Mouse (Mus musculus) layer of hippocampus, adult 11-12 months (tissue): ENCODE measurements around the gene Zbtb16.
A peak's percentile ranks its signal among the peaks of the same experiment; 100 is the strongest.

Experiments used
- DNase-seq: peaks from one replicate; pipeline ENCODE4 v3.0.0; 2022; ENCODE audit warnings: low spot score

The Zbtb16 gene

DNA sequence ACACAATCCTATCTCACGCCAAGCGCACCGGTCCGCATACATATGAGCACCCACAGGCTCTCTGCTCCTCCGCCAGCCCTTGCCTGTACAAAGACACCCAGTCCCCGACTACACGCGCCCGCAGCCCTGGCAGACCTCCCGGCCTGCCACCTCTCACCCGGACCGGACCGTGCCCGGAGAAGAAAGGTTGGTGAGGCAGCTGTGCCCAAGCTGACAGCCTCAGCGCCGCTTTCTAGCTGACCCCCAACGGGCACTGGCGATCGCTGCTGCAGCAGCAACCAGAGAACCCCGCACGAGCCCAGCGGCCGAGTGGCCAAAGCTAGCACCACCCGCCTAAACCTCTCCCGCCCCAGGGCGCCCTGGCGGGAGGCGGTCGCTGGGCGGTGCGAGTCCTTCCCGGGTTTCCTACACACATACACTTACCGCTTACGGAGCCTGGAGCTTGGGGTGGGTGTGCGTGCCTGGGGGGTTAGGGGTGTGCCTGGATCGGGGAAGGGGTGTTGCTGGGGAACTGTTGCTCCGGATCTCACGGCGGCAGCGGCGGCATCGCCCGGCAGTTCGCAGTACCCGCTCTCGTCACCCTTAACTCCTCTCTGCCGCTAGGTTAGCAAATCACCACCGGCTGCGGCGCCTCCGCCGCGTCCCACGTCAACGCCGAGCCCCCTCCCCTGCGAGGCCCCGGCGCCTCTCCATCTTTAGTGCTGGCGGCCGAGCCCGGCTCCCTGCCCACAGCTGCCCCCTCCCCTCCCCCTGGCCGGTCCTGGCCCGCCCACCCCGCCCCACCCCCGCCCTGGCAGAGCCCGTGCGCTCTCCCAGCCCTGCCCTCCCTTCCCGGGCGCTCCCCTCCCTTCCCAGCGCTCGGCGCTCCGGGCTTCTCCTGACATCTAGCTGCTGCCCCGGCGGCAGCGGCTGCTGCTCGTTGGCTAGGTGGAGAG is at the start of gene Zbtb16:
TSS of gene Zbtb16 (minus strand) at position 592 of the 935 bp plus-strand sequence.
- DNase-seq, result peak; percentile 88

DNA sequence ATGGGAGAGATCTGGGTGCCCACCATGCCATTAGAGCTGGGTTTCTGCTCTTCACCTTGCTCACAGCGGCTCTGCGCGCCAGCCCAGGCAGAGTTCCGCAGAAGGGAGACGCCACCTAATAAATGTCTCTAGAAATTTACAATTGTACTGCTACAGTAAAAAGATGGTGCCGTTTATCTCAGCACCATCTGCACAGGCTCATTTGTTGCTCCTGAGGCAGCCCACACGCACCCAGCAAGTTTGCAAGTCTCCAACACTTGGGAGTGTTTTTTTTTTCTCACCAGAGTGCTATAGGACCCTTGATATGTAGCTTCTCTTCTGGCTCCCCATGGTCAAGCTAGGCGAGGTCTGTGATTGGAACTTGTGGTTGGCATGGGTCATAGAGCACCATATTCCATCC is 36.9 kb upstream of the Zbtb16 start:
- no peak for DNase-seq

DNA sequence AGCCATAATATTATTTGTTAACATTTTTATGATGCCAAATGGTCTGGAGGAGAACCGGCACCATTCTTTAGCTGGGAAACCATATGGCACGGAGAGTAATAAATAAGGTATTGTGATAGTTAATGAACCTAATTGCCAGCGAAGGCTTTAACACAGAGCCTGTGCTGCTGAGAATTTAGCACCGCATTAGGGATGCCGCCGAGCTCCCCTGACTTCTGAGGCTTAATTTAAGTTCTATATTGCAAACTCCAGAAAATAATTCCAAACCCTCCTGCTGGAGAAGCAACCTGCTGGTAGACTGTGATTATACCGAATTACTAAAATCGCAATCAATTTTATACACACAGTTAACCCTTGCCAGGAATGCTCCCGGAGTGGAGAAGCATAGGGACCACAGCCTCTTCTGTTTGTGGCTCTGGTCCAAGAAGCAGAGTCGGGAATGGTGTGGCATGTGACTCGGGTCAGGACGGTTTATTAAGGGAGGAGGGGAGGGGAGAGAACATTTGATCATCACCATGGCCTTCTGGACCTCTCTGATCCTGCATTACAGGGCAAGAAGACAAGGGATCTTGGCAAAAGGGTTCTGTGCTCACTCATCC is 30.6 kb upstream of the Zbtb16 start:
- DNase-seq, result no peak

DNA sequence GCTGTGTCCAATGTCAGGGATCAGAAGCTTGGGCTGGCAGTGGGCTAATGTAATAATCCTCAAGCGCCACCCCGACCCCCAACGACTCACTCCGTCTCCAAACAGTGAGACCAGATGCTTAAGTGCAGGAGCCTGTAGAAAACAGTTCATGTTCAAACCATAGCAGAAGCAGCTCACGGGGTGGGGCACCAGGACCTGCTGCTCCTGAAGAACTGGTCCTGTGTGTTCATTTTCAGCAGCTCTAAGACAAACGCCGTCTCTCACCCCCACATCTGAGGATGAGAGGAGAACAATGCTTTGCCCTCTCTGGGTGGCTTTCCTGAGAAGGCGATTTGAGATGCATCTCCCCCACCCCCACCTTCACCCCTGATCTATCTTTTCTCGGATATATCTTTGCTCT is 29.2 kb upstream of the Zbtb16 start:
- DNase-seq, result no peak

DNA sequence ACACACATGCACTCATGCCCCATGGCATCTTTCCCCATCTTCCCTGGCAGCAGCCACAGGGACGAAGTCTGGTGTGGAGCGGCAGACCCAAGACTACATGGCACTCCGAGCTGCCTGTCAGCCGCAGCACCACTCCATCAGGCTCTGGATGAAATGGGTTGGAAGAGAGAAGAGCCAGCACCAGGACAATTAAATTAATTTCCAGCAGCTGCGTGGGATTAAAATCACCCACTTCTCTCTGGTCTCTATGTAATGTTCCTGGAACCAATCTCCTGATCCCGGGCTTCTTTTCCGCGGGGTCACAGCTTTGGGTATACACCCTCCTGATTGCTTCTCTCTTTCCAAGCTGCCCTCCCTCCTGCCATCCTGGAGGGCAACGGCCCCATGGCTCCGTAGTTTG is 25.5 kb upstream of the Zbtb16 start:
- peak; percentile 11 for DNase-seq

DNA sequence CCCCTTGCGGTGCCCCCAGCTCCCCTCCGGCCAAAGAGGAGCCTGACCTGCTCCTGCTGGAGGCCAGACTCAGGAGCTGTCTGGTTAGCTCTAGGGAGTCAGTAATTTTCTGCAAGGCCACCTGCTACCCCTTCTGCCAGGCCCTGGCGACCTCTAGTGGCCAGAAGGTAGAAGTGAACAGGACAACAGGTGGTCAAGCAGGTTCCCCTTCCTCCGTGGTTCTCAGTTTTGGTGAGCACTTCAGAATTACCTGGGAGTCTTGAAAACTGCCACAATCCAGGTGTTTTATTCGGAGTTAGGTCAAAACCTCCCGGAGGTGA is 24.5 kb upstream of the Zbtb16 start:
- DNase-seq, result peak; percentile 75

DNA sequence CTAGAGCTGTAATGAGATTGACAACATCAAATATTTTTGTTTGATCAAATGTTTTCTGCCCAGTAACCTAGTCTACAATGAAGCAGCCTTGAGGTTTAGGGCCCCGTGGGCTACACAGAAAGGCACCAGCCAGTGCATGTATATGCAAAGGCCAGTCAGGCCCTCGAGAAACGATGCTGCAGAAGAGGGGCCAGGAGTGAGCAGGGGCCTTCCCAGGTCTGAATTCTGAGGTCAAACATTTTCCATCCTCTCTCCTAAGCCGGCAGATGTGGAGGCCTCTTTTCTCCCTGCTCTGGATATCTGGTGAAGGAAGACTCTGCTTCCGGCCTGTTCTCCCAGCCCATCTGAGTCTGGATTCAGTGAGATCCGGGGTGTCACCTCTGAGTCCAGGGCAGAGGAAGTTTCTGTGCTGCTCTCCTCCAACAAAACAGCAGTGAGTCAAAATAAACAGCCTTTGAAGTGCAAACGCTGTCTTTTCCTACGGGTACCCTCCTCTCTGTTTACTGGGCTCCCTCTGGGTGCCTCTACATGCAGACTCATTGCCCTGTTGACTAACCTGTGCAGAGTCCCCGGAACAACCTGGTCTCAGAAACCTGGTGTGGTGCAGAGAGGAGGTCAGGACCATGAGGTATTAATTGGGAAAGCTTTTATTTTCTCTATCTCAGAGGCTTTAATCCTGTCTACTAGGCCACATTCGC is 24.0 kb upstream of the Zbtb16 start:
- no peak for DNase-seq

DNA sequence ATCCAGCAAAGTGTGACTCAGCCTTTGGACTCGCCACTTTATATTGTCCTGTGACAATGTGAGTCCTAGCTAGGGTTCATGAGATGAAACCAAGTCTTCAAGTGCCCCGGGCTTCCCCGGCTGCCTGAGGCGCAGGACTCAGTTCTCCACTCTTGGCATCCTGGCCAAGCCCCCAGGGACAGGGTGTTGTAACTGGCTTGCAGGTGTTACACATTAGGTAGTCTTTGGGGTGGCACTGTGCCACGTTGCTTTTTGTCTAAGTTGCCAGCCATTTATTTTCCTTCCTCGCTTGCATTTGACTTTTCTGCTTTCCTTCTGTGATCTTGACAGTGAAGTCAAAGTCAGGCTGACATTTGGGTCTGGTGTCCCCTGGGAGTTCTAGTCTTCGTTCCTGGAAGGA is 21.9 kb upstream of the Zbtb16 start:
- DNase-seq, result no peak

DNA sequence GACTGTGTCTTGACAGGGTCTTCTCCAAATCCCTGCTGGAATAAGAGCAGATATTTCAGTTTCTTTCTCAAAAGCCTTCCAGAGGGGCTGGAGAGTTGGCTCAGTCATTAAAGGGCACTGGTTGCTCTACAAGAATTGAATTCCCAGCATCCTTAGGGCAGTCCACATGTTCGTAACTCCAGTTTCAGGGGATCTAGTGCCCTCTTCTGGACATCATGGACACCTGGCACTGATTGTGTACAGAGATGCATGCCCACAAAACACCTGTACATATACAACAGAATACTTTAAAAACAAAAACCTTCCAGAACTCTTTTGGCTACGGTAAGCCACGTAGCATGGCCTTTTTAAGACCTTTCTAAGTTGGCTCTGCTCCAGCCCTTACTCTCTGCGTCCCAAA is 20.2 kb upstream of the Zbtb16 start:
- no peak for DNase-seq

DNA sequence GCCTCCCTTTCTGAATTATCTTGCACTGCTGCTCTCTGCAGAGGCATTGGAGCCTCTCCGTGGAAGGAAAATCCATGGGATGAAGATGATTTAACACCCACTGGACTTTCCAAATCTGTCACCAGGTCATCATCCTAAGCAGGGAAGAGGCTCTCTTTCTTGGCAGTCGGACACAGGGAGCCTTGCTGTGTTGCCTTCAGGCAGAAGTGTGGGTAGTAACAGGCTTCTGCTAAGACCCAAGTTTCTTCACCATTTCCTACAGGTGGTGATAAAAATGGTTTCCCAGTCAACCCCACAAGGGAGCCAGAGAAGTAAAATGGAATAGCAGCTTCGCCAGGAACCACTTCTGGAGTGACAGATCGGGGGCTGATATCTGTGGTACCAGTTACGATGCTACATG is 13.5 kb upstream of the Zbtb16 start:
- DNase-seq, result no peak

DNA sequence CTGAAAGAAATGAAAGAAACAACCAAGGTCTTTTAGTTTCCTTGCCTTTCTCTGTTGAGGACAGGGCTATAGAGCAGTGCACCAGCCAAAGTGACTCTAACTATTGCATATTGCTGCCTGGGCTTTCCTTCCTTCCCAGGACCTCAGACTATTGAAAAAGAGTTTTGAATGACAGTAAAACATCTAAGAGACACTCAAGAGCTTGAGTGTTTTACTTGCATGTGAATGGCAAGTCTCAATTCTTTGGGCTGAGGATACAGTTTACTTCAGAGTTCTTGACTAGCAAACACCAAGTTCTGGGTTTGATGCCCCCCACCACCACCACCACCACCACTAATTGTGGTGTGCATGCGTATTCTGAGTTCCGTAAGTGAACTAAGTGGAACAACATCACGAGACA is 3.5 kb upstream of the Zbtb16 start:
- no peak for DNase-seq

DNA sequence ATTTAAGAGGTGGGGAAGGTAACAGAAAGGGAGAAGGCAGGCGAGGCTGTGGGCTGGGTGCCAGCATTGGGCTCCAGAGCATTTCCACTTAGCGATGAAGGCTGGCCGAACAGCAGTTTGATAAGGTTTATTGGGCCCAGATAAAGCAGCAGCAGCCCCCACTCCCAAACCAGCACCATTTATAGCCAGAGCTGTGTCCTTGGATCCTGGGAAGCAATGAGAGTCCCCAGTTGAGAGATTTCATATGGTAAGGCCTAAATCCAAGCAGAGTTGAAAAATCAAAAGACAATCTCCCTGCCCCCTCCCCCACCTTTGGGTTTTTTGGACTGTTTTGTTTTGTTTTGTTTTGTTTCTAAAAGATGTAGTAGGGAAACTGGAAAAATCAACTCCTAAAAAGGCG is 2.3 kb upstream of the Zbtb16 start:
- no peak for DNase-seq

DNA sequence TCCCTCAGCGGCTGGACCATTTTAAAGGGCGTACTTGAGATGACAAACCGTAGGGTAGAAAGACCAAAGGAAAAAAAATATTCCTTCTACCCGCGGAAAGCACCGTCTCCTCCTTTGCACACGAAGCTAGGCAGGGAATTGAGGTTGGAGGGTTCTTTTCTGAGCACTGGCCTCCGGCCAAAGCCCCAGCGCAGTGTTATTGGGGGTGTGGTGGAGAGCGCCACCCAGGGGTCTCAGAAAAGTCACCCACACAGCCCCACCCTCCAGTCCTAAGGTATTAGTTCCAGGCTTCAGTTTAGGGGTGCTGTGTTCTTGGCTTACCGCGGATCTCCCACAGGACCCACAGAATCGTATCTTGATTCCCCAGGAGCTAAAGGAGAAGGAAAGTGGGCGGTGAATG is 1.2 kb upstream of the Zbtb16 start:
- DNase-seq, result peak; percentile 60

DNA sequence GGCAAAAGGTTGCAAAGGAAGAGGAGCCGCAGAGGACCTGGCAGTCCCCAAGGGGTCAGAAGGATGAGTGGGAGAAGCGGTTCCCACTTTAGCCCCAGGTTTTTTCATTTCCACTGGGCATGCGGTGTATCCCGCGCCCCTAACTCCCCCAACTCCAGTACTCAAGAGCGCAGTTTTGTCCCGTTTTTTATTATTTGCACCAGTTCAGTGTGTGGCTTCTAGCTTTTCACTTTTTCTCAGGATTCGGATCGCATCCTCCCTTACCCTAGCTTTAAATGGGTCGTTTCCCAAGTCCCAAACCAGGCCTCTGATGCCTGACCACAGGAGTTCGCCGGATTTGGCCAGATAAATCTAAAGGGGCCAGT is 526 bp upstream of the Zbtb16 start:
- no peak for DNase-seq

DNA sequence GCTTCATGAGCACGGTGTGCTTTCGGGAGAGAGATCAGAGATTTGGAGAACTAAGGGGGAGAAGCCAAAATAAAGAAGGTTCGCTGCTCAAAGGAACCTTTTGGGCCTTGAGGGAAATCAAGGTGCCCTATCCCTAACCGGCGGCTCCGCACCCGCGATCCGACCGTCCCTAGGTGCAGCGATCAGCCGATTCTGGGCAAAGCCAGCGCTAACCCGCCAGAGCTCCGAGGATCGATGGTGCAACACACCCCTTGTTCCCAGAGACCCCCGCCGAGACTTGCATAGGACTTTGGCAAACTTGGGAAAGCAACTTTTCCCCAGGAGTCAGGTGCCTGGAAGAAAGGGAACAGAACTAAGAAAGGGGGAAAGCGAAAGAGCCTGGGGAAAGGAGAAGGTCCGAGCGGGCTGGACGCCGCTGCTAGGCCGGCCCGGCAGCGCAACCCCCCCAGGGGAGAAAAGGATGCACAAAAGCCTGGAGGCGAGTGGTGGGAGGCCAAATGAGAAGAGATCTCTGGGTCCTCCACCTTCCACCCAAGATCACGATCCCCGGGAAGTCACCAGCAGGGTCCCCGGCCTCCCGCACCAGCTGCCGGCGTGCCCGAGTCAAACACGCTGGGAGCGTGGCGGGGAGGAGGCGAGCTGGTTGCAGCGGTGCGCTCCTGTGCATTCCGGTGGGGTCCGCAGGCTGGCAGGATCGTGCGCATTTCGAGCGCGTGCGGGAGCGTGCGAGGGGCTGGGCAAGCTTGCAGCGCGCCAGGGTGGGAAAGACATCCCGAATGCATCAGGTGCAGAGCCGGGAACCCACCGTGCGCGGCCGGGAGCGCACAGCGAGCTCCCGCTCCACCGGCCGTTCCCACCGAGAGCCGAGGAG is 1.2 kb downstream of the Zbtb16 start:
- DNase-seq, result peak; percentile 54

DNA sequence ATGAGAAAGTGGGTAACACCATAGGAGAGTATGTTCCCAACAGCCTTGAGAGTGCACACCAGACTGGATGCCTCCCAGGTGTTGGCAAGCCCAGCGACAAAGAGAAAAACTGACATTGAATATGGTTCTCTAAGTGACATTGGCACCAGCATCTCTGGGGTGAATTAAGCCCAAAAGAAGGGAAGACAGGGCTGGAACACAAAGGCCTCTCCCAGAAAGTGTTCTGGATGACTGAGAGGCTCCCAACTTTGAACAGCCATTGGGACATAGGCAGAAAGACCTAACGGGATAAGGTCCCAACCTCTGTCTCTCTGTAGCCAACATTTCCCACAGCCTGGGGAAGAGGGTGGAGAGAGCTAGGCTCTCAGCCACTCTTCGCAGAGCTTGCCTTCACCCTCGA is 2.0 kb downstream of the Zbtb16 start:
- no peak for DNase-seq

DNA sequence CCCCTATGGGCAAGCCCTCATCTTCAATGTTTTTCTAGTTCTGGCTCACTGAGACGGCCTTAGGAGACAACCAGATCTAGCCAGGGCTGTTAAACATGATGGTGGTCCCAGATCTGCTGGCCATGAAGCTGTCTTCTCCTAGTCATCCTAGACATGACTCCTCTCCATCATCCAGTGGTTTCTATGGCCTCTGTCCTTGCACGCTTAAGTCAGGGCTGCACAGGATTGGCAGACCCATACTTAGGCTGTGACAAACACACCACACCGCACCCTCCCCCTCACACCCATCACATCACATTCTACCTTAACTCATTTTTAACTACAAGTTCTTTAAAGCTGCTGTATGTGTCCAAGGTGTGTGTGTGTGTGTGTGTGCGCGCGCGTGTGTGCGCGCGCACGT is 2.5 kb downstream of the Zbtb16 start:
- no peak for DNase-seq

DNA sequence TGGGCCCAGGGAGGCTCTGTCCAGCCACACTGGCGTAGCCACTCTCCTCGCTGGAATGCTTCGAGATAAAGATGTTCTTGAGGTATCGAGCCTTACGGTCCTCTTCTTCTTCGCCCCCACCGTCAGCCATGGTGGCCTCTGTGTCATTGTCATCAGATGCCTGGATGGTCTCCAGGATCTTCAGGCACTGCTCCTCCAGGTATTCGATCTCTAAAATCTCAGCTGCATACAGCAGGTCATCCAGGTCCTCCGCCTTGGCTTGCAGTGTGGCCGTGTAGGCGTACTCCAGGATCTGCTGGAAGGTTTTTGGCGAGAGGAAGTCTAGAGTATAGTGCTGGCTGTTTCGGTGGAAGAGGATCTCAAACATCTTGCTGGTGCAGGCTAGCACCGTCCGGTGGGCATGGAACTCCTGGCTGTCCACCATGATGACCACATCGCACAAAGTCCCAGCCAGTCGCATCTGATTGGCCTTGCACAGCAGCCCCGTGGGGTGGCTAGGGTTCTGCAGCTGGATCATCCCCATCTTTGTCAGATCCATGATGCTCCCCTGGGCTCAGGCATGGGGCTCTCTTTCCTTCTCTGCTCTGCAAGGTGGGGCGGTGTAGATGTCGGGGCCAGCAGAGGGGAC is 3.4 kb downstream of the Zbtb16 start:
- no peak for DNase-seq

DNA sequence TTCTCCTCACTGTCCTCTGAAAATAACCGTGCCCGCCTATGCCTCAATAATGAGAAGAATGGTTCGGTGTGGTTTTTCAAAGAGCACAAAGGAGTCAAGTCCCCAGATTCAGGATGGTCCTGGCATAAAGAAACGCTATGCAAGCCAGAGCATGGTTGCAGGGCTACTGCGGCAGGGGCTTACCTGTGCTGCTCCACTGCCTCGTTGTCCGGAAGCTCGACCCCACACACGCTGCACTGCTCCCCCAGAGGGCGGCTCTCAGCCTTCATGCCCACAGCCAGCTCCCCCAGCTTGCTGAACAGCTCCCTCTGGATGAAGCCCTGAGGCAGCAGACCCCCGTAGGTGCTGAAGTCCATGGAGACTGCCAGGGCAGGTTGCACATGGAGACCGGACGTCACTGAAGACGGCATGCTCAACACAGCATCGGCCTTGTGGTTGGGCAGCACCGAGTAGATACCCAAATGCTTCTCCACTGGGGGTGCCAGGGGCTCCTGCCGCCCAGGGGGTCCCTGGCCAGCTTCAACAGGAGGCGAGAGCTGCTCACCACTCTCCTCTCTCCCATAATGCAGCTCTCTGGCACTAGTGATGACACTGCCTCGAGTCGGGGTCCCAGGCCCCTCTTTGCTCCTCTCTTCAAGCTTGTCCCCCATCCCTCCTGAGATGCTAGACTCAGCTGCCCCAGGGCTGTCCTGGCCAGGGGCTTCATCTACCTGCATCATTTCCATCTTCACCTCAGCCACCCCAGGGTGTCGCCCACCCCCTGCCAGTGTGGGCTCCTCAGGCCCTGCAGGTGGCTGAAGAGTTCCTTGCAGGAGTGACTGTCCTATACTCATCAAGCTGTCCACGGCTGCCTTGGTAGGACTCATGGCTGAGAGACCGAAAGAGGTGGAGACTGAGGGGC is 4.2 kb downstream of the Zbtb16 start:
- no peak for DNase-seq

DNA sequence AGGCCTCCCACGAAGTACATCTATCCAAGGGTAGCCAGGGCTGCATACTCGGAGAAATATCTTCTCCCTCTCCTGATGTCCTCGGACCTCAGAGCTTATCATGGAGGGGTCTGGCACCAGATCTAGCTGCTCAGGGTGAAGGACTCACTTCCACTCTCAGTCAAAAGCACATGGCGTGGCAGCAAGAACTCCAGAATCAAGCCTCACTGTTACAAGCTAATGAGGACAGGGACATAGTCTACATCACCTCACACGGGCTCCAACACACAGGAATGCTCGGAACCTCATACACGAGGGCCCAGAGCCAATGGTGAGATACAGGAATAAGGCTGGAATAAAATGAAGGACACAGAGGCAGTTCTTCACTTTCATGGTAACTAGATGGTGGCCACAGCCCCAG is 7.2 kb downstream of the Zbtb16 start:
- no peak for DNase-seq

DNA sequence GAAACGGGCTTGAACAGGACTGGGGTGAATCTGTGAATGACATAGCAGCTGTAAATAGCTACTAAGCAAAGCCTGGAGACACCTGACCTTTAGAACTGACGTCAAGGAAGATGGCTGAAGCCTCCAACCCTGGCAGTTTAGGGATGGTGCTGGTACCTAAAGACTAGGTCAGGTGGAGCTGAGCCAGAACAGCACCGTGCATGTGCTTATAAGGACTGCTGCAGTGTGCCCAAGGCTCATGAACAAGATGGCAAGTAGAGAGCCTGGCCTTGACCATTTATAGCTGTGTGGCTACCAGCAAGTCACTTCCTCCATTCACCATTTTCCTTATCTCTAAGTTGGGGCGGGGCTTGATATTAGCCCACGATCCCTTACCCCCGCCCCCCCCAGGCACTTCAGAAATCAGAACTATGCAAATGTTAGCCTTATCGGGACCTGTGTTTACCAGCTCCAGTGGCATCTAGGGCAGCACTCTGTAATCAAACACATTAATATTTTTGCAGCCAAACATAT is 9.6 kb downstream of the Zbtb16 start:
- DNase-seq, result no peak
